ENCODE assay signal across 7 mouse cellular contexts in the genomic region with DNA sequence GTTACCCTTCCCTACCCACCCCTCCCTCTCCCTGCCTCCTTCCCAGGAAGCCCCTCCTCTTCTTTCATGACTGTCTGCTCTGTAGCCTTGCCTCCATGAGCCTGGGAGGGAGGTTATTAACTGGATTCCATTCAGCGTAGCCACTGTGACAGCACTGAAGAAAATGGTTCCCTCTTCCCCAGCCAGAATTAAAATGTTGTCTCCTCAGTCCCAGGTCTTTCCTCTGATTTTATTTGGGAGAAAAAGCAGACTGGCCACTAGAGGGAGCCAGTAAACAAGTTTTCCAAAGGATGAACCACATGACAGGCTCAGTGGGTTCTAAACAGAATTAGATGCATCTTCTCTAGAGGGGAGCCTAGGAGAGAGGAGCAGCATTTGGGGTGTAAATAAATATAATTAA. TPM values are rescaled to one million over a fixed set of nuclear protein-coding genes. Genes with fewer than 3 reads are reported as not detected.
DNase-seq lines count a peak whose midpoint lies in the region; ATAC-seq lines count a peak whose summit lies in the region.

No protein-coding gene starts in this region.

- H3K4me3 ChIP-seq in embryonic facial prominence, embryonic 14.5 days (ENCODE audit: low read depth, low read length), result no peak overlapping the region
- H3K4me3 ChIP-seq in hindbrain, embryonic 13.5 days, result no peak overlapping the region

- 0 out of 2 replicates have a peak, but pooled peaks have one; percentile 37 for ATAC-seq in embryonic facial prominence, embryonic 14.5 days (ENCODE audit: low read depth)
- ATAC-seq in hindbrain, embryonic 13.5 days (ENCODE audit: low FRiP score), result peak; percentile 92

- DNase-seq in MEL-GATA-1-ER (ENCODE audit: extremely low read depth, low read depth), result peak; percentile 68
- peak; percentile 10 to 23 for DNase-seq in adrenal gland, postnatal 4 days (ENCODE audit: low spot score in 2 of 2)
- DNase-seq in embryonic facial prominence, embryonic 14.5 days (ENCODE audit: low spot score), result peak; percentile 87
- DNase-seq in layer of hippocampus, adult 9-11 months, result peak; percentile 73
- DNase-seq in lung, postnatal 25 days (ENCODE audit: low spot score), result peak; percentile 65
- peak; percentile 50 for DNase-seq in right cerebral cortex, postnatal 25 days

- H3K4me2 ChIP-seq in embryonic facial prominence, embryonic 14.5 days (ENCODE audit: low read depth, low read length), result no peak overlapping the region
- no peak overlapping the region for H3K4me2 ChIP-seq in hindbrain, embryonic 13.5 days

- H3K4me1 ChIP-seq in embryonic facial prominence, embryonic 14.5 days (ENCODE audit: control insufficient read depth, insufficient read depth, low read length), result no peaks in the 10 kb centered on the region
- H3K4me1 ChIP-seq in hindbrain, embryonic 13.5 days (replicated peaks), result no peaks in the 10 kb centered on the region

- no peak overlapping the region for H3K27ac ChIP-seq in embryonic facial prominence, embryonic 14.5 days (replicated peaks; ENCODE audit: low read depth, low read length)
- peak overlapping the region; percentile 48; the same call in 1 of the 2 replicates for H3K27ac ChIP-seq in hindbrain, embryonic 13.5 days

- H3K36me3 ChIP-seq in embryonic facial prominence, embryonic 14.5 days (ENCODE audit: control insufficient read depth, insufficient read depth, low read length), result peaks cover 47% of the 10 kb centered on the region
- peaks cover 73% of the 10 kb centered on the region for H3K36me3 ChIP-seq in hindbrain, embryonic 13.5 days

- WGBS in embryonic facial prominence, embryonic 14.5 days, result 41% methylated on average over 1 of the region's 1 CpGs
- WGBS in hindbrain, embryonic 13.5 days, result 26% methylated on average over 1 of the region's 1 CpGs

- no peak overlapping the region for H3K9ac ChIP-seq in embryonic facial prominence, embryonic 14.5 days (ENCODE audit: low read depth, low read length)
- no peak overlapping the region for H3K9ac ChIP-seq in hindbrain, embryonic 13.5 days

- H3K27me3 ChIP-seq in embryonic facial prominence, embryonic 14.5 days (replicated peaks; ENCODE audit: control insufficient read depth, insufficient read depth, low read length), result no peaks in the 10 kb centered on the region
- no peaks in the 10 kb centered on the region for H3K27me3 ChIP-seq in hindbrain, embryonic 13.5 days

- H3K9me3 ChIP-seq in embryonic facial prominence, embryonic 14.5 days (ENCODE audit: control insufficient read depth, low read length), result no peaks in the 10 kb centered on the region
- no peaks in the 10 kb centered on the region for H3K9me3 ChIP-seq in hindbrain, embryonic 13.5 days

RNA-seq across cellular contexts. Expression of a gene that starts 27.2 kb away (rescaled TPM):
- total RNA-seq in adrenal gland, postnatal 4 days (2021), result 10 to 100 TPM; 30.6 to 37.4 TPM
- polyA plus RNA-seq in embryonic facial prominence, embryonic 14.5 days (2014; fragmentation: Nextera tagmentation; extraction: Ambion mirVana), result 37.2 and 43.5 TPM in 2 replicates
- polyA plus RNA-seq in hindbrain, embryonic 13.5 days (2015; fragmentation: Nextera tagmentation; extraction: Ambion mirVana), result 38.6 and 41.5 TPM in 2 replicates

RNA-seq across cellular contexts. Expression of a gene that starts 27.3 kb away (rescaled TPM):
- total RNA-seq in adrenal gland, postnatal 4 days (2021), result 10 to 100 TPM; 17.4 to 20.9 TPM
- polyA plus RNA-seq in embryonic facial prominence, embryonic 14.5 days (2014; fragmentation: Nextera tagmentation; extraction: Ambion mirVana), result 33.1 and 37.5 TPM in 2 replicates
- polyA plus RNA-seq in hindbrain, embryonic 13.5 days (2015; fragmentation: Nextera tagmentation; extraction: Ambion mirVana), result 39.9 and 42.1 TPM in 2 replicates

Comparison
In these comparisons a context has a peak if more than half of its experiments do, and no peak if none do; other contexts are left out.
1. DNase-seq: peak in every context shown above with its lines; median percentile 87 in embryonic facial prominence, embryonic 14.5 days; 73 in layer of hippocampus, adult 9-11 months; 68 in MEL-GATA-1-ER; 65 in lung, postnatal 25 days; 50 in right cerebral cortex, postnatal 25 days; 16 in adrenal gland, postnatal 4 days.